Mouse (Mus musculus) splenic B cell, adult 2 months (primary cell): Measurements from ENCODE around the gene Arhgef12.
"Not testable (repeated sequence)": the region's sequence is repeated elsewhere in the genome, so short reads cannot be mapped to it uniquely, and the experiment has no call there.

Experiments used
- DNase-seq: peaks from one replicate; pipeline ENCODE4 v3.0.0-alpha.2; 2011; ENCODE audit warnings: low read depth, low spot score
- H3K27me3 ChIP-seq: 2 replicates; pipeline ENCODE4 v1.6.1; 2012; ENCODE audit warnings: mild to moderate bottlenecking, low read length, moderate library complexity, mixed read lengths; ENCODE audit not compliant: control insufficient read depth, poor library complexity, insufficient read depth, severe bottlenecking
- H3K36me3 ChIP-seq: 2 replicates; pipeline ENCODE4 v1.6.1; 2012; ENCODE audit warnings: mild to moderate bottlenecking, low read length, moderate library complexity, mixed read lengths; ENCODE audit not compliant: control insufficient read depth, poor library complexity, insufficient read depth, severe bottlenecking

The Arhgef12 gene

GRCm38 (mm10) chr9:43107187-43107517, at the start of gene Arhgef12:
TSS of gene Arhgef12 (minus strand) at chr9:43107239.
- no peaks in the 10 kb centered on the region for H3K36me3 ChIP-seq
- H3K27me3 ChIP-seq: no peaks in the 10 kb centered on the region; the same call in none of the 2 replicates
- DNase-seq: no peak

GRCm38 (mm10) chr9:43155960-43156359, 48.9 kb upstream of the Arhgef12 start:
- no peak for DNase-seq
- no peaks in the 10 kb centered on the region for H3K36me3 ChIP-seq

GRCm38 (mm10) chr9:43151779-43152178, 44.7 kb upstream of the Arhgef12 start:
- DNase-seq: no peak
- H3K36me3 ChIP-seq: no peaks in the 10 kb centered on the region
- H3K27me3 ChIP-seq: no peaks in the 10 kb centered on the region

More at GRCm38 (mm10) chr9:43155960-43156359, 48.9 kb upstream of the Arhgef12 start:
- no peaks in the 10 kb centered on the region for H3K27me3 ChIP-seq

DNA sequence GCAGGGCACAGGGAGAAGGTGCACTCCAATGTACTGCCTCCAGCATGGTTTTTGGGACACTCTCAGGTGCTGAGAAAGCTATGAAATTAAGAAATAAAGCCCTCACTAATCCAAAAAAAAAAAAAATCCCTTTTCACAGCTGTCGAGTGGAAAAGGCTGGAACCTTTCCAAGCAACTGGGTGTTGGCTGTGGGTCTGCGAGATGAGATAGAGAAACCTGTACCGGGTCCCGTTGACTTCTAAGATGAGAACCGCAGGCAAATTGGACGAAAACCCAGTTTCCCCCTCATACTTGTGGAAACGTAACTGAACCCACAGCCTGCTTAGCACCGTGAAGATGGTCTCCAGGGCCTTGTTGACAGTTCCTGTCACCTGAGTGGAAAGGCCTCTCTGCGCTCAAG, 43.9 kb upstream of the Arhgef12 start:
- DNase-seq: no peak
- Histone ChIP-seq H3K36me3 (no peaks in the 10 kb centered on the region), H3K27me3 (no peaks in the 10 kb centered on the region)

- Histone ChIP-seq H3K27me3 (no peaks in the 10 kb centered on the region), H3K36me3 (no peaks in the 10 kb centered on the region)
- DNase-seq: no peak
These were observed 43.0 kb upstream of the Arhgef12 start for GRCm38 (mm10) chr9:43150075-43150474.

- H3K36me3 ChIP-seq: no peaks in the 10 kb centered on the region
- no peaks in the 10 kb centered on the region for H3K27me3 ChIP-seq
- DNase-seq: no peak
These were observed 42.5 kb upstream of the Arhgef12 start for GRCm38 (mm10) chr9:43149498-43149897.

DNA sequence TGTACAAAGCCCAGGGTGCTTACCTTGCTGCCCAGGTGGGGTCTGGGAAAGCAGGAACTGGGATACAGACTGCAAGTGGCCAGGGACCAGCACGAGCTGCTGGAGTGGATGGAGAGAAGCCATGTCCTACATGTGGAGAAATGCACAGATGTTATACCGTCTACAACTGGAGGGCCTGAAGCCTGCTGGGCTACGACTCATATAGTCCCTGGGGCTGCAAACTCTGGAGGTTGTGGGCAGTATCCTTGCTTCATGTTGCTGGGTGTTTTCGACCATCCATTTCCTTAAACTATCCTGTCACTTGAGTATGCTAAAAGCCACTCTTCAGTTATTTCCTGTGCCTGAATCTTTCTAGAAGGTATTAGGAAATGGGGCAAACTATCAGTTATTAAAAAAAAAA, 38.2 kb upstream of the Arhgef12 start:
- DNase-seq: no peak
- Histone ChIP-seq H3K36me3 (no peaks in the 10 kb centered on the region), H3K27me3 (no peaks in the 10 kb centered on the region)

- DNase-seq: no peak
- Histone ChIP-seq H3K36me3 (no peaks in the 10 kb centered on the region), H3K27me3 (no peaks in the 10 kb centered on the region)
These were observed 37.3 kb upstream of the Arhgef12 start for GRCm38 (mm10) chr9:43144206-43144810.

DNA sequence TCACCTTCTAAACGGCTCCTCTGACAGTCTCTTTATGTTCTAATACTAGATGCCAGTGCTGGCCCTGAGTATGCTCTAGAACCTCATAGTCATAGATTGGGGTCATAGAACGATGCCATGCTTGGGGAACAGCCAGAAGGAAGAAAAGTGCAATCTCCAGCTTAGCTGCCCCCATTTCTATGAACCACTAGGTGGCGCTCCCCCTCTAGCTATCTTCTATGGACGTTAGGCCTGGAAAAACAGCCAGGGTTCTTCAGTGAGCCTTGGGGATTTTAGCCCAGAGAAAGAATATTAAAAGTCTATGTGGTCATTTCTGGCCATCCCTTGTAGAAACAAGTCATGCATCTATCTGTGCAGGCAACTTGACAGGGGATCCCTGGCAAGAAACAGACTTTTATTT, 34.8 kb upstream of the Arhgef12 start:
- Histone ChIP-seq H3K36me3 (no peaks in the 10 kb centered on the region), H3K27me3 (no peaks in the 10 kb centered on the region)
- peak; percentile 53 for DNase-seq

GRCm38 (mm10) chr9:43133525-43133924, 26.5 kb upstream of the Arhgef12 start:
- no peak for DNase-seq
- Histone ChIP-seq H3K27me3 (no peaks in the 10 kb centered on the region), H3K36me3 (no peaks in the 10 kb centered on the region)

DNA sequence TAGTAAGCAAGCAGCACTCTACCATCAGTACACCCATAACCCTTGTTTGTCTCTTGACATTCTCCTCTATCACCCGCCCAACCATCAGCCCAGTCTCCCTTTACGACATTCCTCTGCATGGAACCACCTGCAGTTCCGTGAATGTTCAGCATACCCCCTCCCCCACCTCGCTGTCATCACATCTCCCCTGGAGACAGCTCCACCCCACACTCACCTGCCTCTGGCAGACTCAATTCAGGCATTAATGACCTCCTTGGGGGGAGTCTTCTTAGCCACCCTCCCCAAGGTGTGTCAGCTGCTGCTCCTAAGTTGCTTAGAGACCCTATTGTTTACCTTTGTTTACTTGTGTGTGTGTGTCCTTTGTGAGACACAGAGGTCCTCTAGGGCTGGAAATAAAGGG, 25.3 kb upstream of the Arhgef12 start:
- H3K27me3 ChIP-seq: no peaks in the 10 kb centered on the region
- DNase-seq: no peak
- H3K36me3 ChIP-seq: no peaks in the 10 kb centered on the region

DNA sequence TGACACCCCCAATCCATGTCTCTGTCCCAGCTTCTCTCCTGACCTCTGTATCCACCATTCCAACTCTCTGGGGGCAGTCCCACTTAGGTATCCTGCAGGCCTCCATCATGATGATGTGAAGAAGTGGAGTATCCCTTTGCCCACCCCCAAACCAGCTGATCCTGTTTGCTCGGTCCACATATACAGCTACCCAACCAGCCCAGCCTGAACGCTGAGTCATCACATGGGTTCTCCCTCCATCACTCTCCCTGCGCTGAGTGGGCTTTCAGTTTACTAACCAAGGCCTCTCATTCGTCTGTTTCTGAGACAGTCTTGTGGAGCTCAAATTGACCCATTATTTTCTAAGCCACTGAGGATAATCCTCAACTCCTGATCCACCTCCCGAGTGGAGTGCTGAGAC, 24.9 kb upstream of the Arhgef12 start:
- DNase-seq: no peak
- no peaks in the 10 kb centered on the region for H3K27me3 ChIP-seq

DNA sequence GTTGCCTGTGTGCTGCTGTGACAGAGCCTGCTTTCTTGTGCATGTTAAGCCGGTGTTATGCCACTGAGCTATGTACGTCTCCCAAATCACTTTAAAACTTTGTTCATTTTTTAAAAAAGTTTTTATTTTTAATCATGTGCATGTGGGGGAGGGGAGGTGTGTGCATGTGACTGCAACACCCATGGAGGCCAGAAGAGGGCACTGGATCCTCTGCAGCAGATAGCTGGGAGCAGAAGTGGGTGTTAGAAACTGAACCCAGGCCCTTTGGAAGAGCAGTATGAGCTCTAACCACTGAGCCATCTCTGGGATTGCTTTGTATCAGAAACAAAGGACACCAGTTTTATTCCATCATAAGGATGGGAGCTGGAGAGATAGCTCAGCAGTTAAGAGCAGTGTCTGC, 23.6 kb upstream of the Arhgef12 start:
- H3K27me3 ChIP-seq: no peaks in the 10 kb centered on the region
- no peak for DNase-seq

More for the DNA sequence above, 24.9 kb upstream of the Arhgef12 start:
- H3K36me3 ChIP-seq: no peaks in the 10 kb centered on the region

DNA sequence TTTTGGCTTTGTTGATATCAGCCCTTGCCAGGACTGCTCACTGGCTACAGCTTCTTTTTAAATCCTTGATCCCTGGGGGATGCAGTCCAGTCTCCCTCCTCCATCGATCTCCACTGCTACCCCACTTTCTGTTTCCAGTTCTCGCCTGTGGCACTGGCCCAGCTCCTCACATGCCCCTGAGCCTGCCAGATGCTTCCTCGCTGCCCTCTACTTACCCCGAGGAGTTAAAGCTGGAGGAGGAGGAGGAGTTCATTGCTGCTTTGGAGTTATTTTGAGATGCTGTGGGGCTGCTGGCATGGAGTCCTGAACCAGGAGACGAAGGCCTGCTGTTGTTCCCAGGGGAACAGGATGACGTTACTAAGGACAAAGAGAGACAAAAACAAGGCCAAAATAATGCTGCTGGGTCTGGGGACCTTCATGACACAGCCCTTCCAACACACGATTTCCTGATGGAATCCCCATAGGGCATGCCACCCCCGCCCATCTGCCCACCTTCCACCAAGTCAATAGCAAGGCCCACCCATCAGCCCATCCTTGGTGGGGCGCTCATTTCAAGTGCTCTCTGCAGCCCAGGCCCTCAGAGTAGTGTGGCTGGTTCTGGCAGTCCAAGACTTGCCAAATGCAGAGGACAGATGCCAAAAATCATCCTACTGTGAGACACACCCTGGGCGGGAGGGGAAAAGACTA, 20.2 kb upstream of the Arhgef12 start:
- H3K27me3 ChIP-seq: no peaks in the 10 kb centered on the region
- no peaks in the 10 kb centered on the region for H3K36me3 ChIP-seq
- DNase-seq: no peak

More for the DNA sequence above, 23.6 kb upstream of the Arhgef12 start:
- H3K36me3 ChIP-seq: no peaks in the 10 kb centered on the region

- no peak for DNase-seq
- Histone ChIP-seq H3K27me3 (no peaks in the 10 kb centered on the region), H3K36me3 (no peaks in the 10 kb centered on the region)
These were observed 15.3 kb upstream of the Arhgef12 start for GRCm38 (mm10) chr9:43122379-43122778.

- H3K36me3 ChIP-seq, H3K27me3 ChIP-seq, DNase-seq: not testable (repeated sequence)
These were observed 14.9 kb upstream of the Arhgef12 start for GRCm38 (mm10) chr9:43121948-43122347.
